Mouse (Mus musculus): ENCODE measurements around the gene Ttll2. TPM values are rescaled to one million over a fixed set of nuclear protein-coding genes. Genes with fewer than 3 reads are reported as not detected.
"Not testable (repeated sequence)": the region's sequence is repeated elsewhere in the genome, so short reads cannot be mapped to it uniquely, and the experiment has no call there.

Gene Ttll2
- polyA plus RNA-seq, 1 experiment from 2014 or later = not detected

- WGBS = 77% methylated on average over 12 of the region's 13 CpGs
- H3K9me3 ChIP-seq; H3K4me2 ChIP-seq; H3K4me1 ChIP-seq (replicated peaks); H3K36me3 ChIP-seq; H3K4me3 ChIP-seq (replicated peaks); H3K27me3 ChIP-seq; H3K9ac ChIP-seq (replicated peaks); H3K27ac ChIP-seq; ATAC-seq (ENCODE audit: insufficient number of reproducible peaks, insufficient read depth, low FRiP score, low TSS enrichment, low read depth): not testable (repeated sequence)
Observed at GRCm38 (mm10) chr17:7383167-7384143, 31.0 kb upstream of the Ttll2 start.

- H3K27me3 ChIP-seq; ATAC-seq (ENCODE audit: insufficient number of reproducible peaks, insufficient read depth, low FRiP score, low TSS enrichment, low read depth); H3K36me3 ChIP-seq; H3K9me3 ChIP-seq; H3K4me2 ChIP-seq; H3K9ac ChIP-seq (replicated peaks); H3K4me1 ChIP-seq (replicated peaks); H3K27ac ChIP-seq; H3K4me3 ChIP-seq (replicated peaks): not testable (repeated sequence)
- WGBS = 96% methylated on average over 1 of the region's 3 CpGs
Observed at GRCm38 (mm10) chr17:7382711-7383110, 30.2 kb upstream of the Ttll2 start.

- H3K9ac ChIP-seq (replicated peaks) = not testable (repeated sequence)
Observed at GRCm38 (mm10) chr17:7377907-7378306, 25.4 kb upstream of the Ttll2 start.

GRCm38 (mm10) chr17:7376951-7377700 is 24.6 kb upstream of the Ttll2 start:
- 82% methylated on average over 1 of the region's 3 CpGs for WGBS
- not testable (repeated sequence) for H3K4me1 ChIP-seq (replicated peaks); H3K9me3 ChIP-seq; H3K36me3 ChIP-seq; H3K4me3 ChIP-seq (replicated peaks); H3K4me2 ChIP-seq; H3K9ac ChIP-seq (replicated peaks); ATAC-seq (ENCODE audit: insufficient number of reproducible peaks, insufficient read depth, low FRiP score, low TSS enrichment, low read depth); H3K27ac ChIP-seq; H3K27me3 ChIP-seq

More at GRCm38 (mm10) chr17:7377907-7378306, 25.4 kb upstream of the Ttll2 start:
- not testable (repeated sequence) for H3K9me3 ChIP-seq; ATAC-seq (ENCODE audit: insufficient number of reproducible peaks, insufficient read depth, low FRiP score, low TSS enrichment, low read depth); H3K4me3 ChIP-seq (replicated peaks); H3K4me2 ChIP-seq; H3K27me3 ChIP-seq; H3K27ac ChIP-seq; H3K36me3 ChIP-seq; H3K4me1 ChIP-seq (replicated peaks)
- 56% methylated on average over 2 of the region's 3 CpGs for WGBS

GRCm38 (mm10) chr17:7371879-7372278 is 19.4 kb upstream of the Ttll2 start, which contains the start of gene Gm49630:
Gene Gm49630, minus strand, starts transcription at chr17:7371979.
- not testable (repeated sequence) for H3K4me3 ChIP-seq (replicated peaks); ATAC-seq (ENCODE audit: insufficient number of reproducible peaks, insufficient read depth, low FRiP score, low TSS enrichment, low read depth); H3K4me1 ChIP-seq (replicated peaks); H3K27me3 ChIP-seq; H3K36me3 ChIP-seq; H3K4me2 ChIP-seq; H3K27ac ChIP-seq; H3K9me3 ChIP-seq; H3K9ac ChIP-seq (replicated peaks)
- WGBS = 90% methylated on average over 2 of the region's 5 CpGs

GRCm38 (mm10) chr17:7369401-7369800 is 16.9 kb upstream of the Ttll2 start:
- WGBS = 70% methylated on average over 6 of the region's 6 CpGs
- H3K9ac ChIP-seq (replicated peaks); H3K4me3 ChIP-seq (replicated peaks); H3K4me2 ChIP-seq; H3K36me3 ChIP-seq; ATAC-seq (ENCODE audit: insufficient number of reproducible peaks, insufficient read depth, low FRiP score, low TSS enrichment, low read depth); H3K4me1 ChIP-seq (replicated peaks); H3K27me3 ChIP-seq; H3K9me3 ChIP-seq; H3K27ac ChIP-seq: not testable (repeated sequence)

- 55% methylated on average over 5 of the region's 7 CpGs for WGBS
- ATAC-seq (ENCODE audit: insufficient number of reproducible peaks, insufficient read depth, low FRiP score, low TSS enrichment, low read depth); H3K4me1 ChIP-seq (replicated peaks); H3K4me2 ChIP-seq; H3K4me3 ChIP-seq (replicated peaks); H3K27ac ChIP-seq; H3K9me3 ChIP-seq; H3K36me3 ChIP-seq; H3K9ac ChIP-seq (replicated peaks); H3K27me3 ChIP-seq: not testable (repeated sequence)
Observed at GRCm38 (mm10) chr17:7366676-7367374, 14.3 kb upstream of the Ttll2 start.

- H3K27me3 ChIP-seq; ATAC-seq (ENCODE audit: insufficient number of reproducible peaks, insufficient read depth, low FRiP score, low TSS enrichment, low read depth); H3K9me3 ChIP-seq; H3K36me3 ChIP-seq; H3K4me3 ChIP-seq (replicated peaks); H3K27ac ChIP-seq; H3K4me2 ChIP-seq; H3K9ac ChIP-seq (replicated peaks); H3K4me1 ChIP-seq (replicated peaks): not testable (repeated sequence)
- WGBS = no CpG with 5 or more reads among the region's 1 CpGs
Observed at GRCm38 (mm10) chr17:7366265-7366664, 13.8 kb upstream of the Ttll2 start.

GRCm38 (mm10) chr17:7365615-7366014 is 13.1 kb upstream of the Ttll2 start:
- not testable (repeated sequence) for H3K4me2 ChIP-seq; ATAC-seq (ENCODE audit: insufficient number of reproducible peaks, insufficient read depth, low FRiP score, low TSS enrichment, low read depth); H3K9me3 ChIP-seq; H3K27ac ChIP-seq; H3K27me3 ChIP-seq; H3K4me3 ChIP-seq (replicated peaks); H3K9ac ChIP-seq (replicated peaks); H3K36me3 ChIP-seq; H3K4me1 ChIP-seq (replicated peaks)
- 100% methylated on average over 1 of the region's 3 CpGs for WGBS

- not testable (repeated sequence) for H3K27ac ChIP-seq; H3K4me3 ChIP-seq (replicated peaks); ATAC-seq (ENCODE audit: insufficient number of reproducible peaks, insufficient read depth, low FRiP score, low TSS enrichment, low read depth); H3K4me1 ChIP-seq (replicated peaks); H3K9me3 ChIP-seq; H3K4me2 ChIP-seq; H3K9ac ChIP-seq (replicated peaks); H3K27me3 ChIP-seq; H3K36me3 ChIP-seq
- WGBS = 83% methylated on average over 9 of the region's 9 CpGs
Observed at GRCm38 (mm10) chr17:7360749-7361465, 8.4 kb upstream of the Ttll2 start.

All from limb, embryonic 12.5 days (tissue).